Mouse (Mus musculus) kidney, embryonic 14.5 days (tissue): ENCODE measurements around the gene Zfp652. TPM values are rescaled to one million over a fixed set of nuclear protein-coding genes. Genes with fewer than 3 reads are reported as not detected.

ENCODE experiments used
- ATAC-seq: fragments of 200-750 bp; cut with Nextera tagmentation; 2 replicates; pipeline ENCODE4 v1.8.0; 2017; ENCODE audit warnings: moderate number of reproducible peaks, mild to moderate bottlenecking, moderate TSS enrichment, moderate library complexity; ENCODE audit not compliant: low FRiP score, low TSS enrichment
- H3K27ac ChIP-seq: fragments of 300-500 bp; sonication (generic); 2 replicates; pipeline ENCODE4 v1.5.1; 2014; ENCODE audit warnings: low read depth, mild to moderate bottlenecking, low read length, moderate library complexity, mixed read lengths
- H3K27me3 ChIP-seq: fragments of 300-500 bp; sonication (generic); 2 replicates; pipeline ENCODE4 v1.6.1; 2014; ENCODE audit warnings: mild to moderate bottlenecking, low read length; ENCODE audit not compliant: control insufficient read depth, insufficient read depth
- H3K36me3 ChIP-seq: fragments of 300-500 bp; sonication (generic); 2 replicates; pipeline ENCODE4 v1.6.1; 2014; ENCODE audit warnings: low read length, mixed read lengths; ENCODE audit not compliant: control insufficient read depth, insufficient read depth
- H3K4me1 ChIP-seq: fragments of 300-500 bp; sonication (generic); 2 replicates; pipeline ENCODE4 v1.6.1; 2014; ENCODE audit warnings: low read length, mixed read lengths; ENCODE audit not compliant: control insufficient read depth, insufficient read depth
- H3K4me2 ChIP-seq: fragments of 300-500 bp; sonication (generic); replicated peaks from 2 replicates; pipeline ENCODE4 v1.6.1; 2014; ENCODE audit warnings: low read depth, mild to moderate bottlenecking, low read length
- H3K4me3 ChIP-seq: fragments of 300-500 bp; sonication (generic); 2 replicates; pipeline ENCODE4 v1.5.1; 2014; ENCODE audit warnings: mild to moderate bottlenecking, low read length
- H3K9ac ChIP-seq: fragments of 300-500 bp; sonication (generic); 2 replicates; pipeline ENCODE4 v1.6.1; 2014; ENCODE audit warnings: low read depth, mild to moderate bottlenecking, low read length, moderate library complexity
- H3K9me3 ChIP-seq: fragments of 300-500 bp; sonication (generic); 2 replicates; pipeline ENCODE4 v1.6.1; 2016; ENCODE audit warnings: low read length; ENCODE audit not compliant: control insufficient read depth
- WGBS: fragments of 180-500 bp; shearing (Covaris S2); extraction: QIAGEN DNeasy Blood & Tissue Kit; methylation state at CpG from one replicate; pipeline ENCODE4 v1.1.7; 2014; 5-methylcytosine and 5-hydroxymethylcytosine counted together
- polyA plus RNA-seq: library from polyadenylated mRNA; unstranded; fragments of >200 nt; fragmentation: Nextera tagmentation; extraction: Ambion mirVana; gene quantifications from 2 replicates; pipeline ENCODE4 v1.2.1, GENCODE M21; 2014

Gene Zfp652
- polyA plus RNA-seq, 1 experiment from 2014 or later, result 13.5 TPM

DNA sequence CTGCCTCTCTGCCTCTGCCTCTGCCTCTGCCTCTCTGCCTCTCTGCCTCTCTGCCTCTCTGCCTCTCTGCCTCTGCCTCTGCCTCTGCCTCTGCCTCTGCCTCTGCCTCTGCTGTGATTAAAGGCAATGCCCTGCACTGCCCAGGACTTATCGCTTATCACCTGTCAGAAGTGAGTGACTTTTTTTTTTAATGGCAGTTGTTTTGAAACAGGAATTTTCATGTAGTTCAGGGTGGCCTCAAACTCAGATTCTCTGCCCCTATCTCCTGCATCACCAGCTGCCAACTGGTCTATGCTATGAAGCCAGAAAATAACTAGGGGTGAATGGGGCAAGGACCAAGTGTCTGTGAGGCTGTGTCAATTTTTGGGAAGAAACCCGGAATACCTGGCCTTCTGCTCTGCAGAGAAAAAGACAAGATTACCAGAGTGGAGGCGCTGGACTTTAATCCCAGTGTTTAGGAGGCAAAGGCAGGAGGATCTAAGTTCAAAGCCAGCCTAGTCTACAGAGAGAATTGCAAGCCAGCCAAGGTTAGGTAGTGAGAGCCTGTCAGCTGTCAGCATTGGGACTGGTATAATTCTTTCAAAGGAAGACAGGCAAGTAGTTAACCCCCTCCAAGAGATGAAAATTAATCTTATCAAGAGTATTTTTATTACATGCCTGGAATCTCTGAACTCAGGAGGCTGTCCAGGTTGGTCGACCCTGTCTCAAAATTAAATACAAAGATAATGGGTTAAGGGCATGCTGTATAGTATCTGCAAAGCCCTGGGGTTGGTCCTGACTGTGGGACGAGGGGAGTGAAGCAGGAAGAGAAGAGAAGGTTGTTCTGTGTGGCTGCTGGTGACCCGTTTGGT, 114.1 kb downstream of the Zfp652 start:
- Histone ChIP-seq H3K4me2 (no peak overlapping the region), H3K27me3 (peaks cover 58% of the 10 kb centered on the region), H3K27ac (no peak overlapping the region), H3K4me3 (no peak overlapping the region), H3K4me1 (peaks cover 8% of the 10 kb centered on the region), H3K9ac (no peak overlapping the region), H3K36me3 (no peaks in the 10 kb centered on the region), H3K9me3 (no peaks in the 10 kb centered on the region)
- ATAC-seq, result no peak
- WGBS, result 53% methylated on average over 6 of the region's 6 CpGs

GRCm38 (mm10) chr11:95827168-95827447, 114.6 kb downstream of the Zfp652 start:
- Histone ChIP-seq H3K27me3 (peaks cover 63% of the 10 kb centered on the region), H3K9ac (no peak overlapping the region), H3K27ac (no peak overlapping the region), H3K9me3 (no peaks in the 10 kb centered on the region), H3K4me3 (no peak overlapping the region), H3K4me2 (no peak overlapping the region), H3K36me3 (no peaks in the 10 kb centered on the region), H3K4me1 (peaks cover 8% of the 10 kb centered on the region)
- no peak for ATAC-seq
- WGBS, result 24% methylated on average over 3 of the region's 3 CpGs

DNA sequence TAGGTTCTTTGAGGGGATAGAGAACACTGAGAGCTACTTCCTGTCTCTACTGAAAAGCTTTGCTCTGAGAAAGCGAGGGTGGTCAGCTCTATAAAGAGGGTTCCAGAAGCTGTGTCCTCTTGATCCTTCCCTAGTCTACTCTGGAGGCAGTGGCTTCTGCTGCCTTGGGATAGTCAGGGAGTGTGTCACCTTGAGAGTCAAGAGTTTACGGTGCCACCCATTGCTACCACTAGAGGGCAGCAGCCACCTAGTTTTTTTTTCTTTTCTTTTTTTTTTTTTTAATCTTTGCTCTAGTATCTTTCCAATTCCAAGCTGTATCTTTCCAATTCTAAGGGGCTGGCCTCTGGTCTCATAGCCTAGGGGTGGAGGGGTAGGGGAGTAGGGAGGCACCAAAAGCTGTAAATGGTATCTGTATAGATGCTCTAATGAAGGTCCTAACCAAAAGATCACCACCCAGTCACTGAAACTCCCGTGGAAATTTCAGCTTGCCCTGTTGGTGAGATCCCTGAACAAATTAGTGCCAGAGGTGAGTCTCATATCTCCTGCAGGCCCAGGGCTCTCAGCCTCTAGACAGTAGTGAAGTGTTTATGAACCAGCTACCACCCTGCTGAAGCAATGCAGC, 115.1 kb downstream of the Zfp652 start:
- H3K9ac ChIP-seq, result no peak overlapping the region
- WGBS, result 21% methylated on average over 3 of the region's 3 CpGs
- no peak overlapping the region for H3K4me2 ChIP-seq
- no peak overlapping the region for H3K27ac ChIP-seq
- peaks cover 8% of the 10 kb centered on the region for H3K4me1 ChIP-seq
- H3K4me3 ChIP-seq, result no peak overlapping the region
- H3K36me3 ChIP-seq, result no peaks in the 10 kb centered on the region
- no peak for ATAC-seq
- no peaks in the 10 kb centered on the region for H3K9me3 ChIP-seq
- H3K27me3 ChIP-seq, result peaks cover 68% of the 10 kb centered on the region

GRCm38 (mm10) chr11:95828181-95828964, 115.9 kb downstream of the Zfp652 start:
- H3K4me3 ChIP-seq, result no peak overlapping the region
- WGBS, result 74% methylated on average over 11 of the region's 11 CpGs

DNA sequence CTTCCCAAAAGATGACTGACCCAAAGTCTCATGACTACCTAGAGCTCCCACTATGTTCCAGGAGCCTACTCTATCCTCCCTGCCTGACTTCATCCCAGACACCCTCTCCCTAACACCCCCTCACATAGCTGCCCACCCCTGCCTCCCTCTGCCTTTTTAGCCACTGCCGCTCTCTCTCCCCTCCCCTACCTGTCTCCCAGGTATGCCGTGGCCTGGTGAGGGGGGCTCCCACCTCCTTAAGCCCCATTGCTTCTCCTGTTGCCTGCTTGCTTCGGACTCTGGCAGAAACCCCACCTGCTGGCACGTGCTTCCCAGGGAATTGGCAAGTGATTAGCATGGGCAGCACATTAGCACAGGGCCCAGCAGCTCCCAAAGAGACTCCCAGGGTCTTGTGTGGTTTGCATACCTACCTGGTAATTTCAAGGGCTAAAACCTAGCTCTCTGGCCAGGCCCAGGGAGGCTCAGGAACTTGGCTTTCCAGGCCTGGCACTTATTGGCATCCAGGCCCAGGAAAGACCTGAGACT, 117.1 kb downstream of the Zfp652 start:
- H3K27ac ChIP-seq, result no peak overlapping the region
- no peaks in the 10 kb centered on the region for H3K9me3 ChIP-seq
- 29% methylated on average over 4 of the region's 4 CpGs for WGBS
- H3K36me3 ChIP-seq, result no peaks in the 10 kb centered on the region
- no peak for ATAC-seq
- H3K4me1 ChIP-seq, result peaks cover 18% of the 10 kb centered on the region
- no peak overlapping the region for H3K4me2 ChIP-seq
- H3K27me3 ChIP-seq, result peaks cover 88% of the 10 kb centered on the region
- H3K4me3 ChIP-seq, result no peak overlapping the region
- no peak overlapping the region for H3K9ac ChIP-seq

More at GRCm38 (mm10) chr11:95828181-95828964, 115.9 kb downstream of the Zfp652 start:
- no peak overlapping the region for H3K4me2 ChIP-seq
- H3K9me3 ChIP-seq, result no peaks in the 10 kb centered on the region
- peaks cover 8% of the 10 kb centered on the region for H3K4me1 ChIP-seq
- H3K27me3 ChIP-seq, result peaks cover 76% of the 10 kb centered on the region
- H3K9ac ChIP-seq, result no peak overlapping the region
- H3K27ac ChIP-seq, result no peak overlapping the region
- no peaks in the 10 kb centered on the region for H3K36me3 ChIP-seq
- ATAC-seq, result no peak

DNA sequence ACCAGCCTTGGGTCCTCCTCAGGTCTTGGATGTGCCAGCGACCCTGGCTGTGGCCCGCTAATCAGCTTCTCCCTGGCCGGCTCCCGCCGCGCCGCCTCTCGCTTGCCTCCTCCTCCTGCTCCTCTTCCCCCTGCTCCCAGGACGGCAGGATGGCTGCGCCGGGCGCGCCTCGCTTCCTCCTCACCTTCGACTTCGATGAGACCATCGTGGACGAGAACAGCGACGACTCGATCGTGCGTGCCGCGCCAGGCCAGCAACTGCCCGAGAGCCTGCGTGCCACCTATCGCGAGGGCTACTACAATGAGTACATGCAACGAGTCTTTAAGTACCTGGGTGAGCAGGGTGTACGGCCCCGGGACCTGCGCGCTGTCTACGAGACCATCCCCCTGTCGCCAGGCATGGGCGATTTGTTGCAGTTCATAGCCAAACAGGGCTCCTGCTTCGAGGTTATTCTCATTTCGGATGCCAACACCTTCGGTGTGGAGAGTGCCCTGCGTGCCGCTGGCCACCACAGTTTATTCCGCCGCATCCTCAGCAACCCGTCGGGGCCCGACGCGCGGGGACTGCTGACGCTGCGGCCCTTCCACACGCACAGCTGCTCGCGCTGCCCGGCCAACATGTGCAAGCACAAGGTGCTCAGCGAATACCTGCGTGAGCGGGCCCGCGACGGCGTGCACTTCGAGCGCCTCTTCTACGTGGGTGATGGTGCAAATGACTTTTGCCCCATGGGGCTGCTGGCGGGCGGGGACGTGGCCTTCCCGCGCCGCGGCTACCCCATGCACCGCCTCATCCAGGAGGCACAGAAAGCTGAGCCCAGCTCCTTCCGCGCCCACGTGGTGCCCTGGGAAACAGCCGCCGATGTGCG, 118.2 kb downstream of the Zfp652 start:
- Histone ChIP-seq H3K36me3 (no peaks in the 10 kb centered on the region), H3K9ac (peak overlapping the region; percentile 23; the same call in 1 of the 2 replicates), H3K4me3 (peak overlapping the region; percentile 32), H3K27ac (no peak overlapping the region), H3K4me2 (peak overlapping the region; percentile 38), H3K9me3 (no peaks in the 10 kb centered on the region), H3K27me3 (peaks cover 87% of the 10 kb centered on the region), H3K4me1 (peaks cover 24% of the 10 kb centered on the region)
- no peak for ATAC-seq
- 2% methylated on average over 80 of the region's 80 CpGs for WGBS

GRCm38 (mm10) chr11:95831276-95831619, 118.8 kb downstream of the Zfp652 start:
- peaks cover 26% of the 10 kb centered on the region for H3K4me1 ChIP-seq
- ATAC-seq, result no peak
- 1% methylated on average over 10 of the region's 10 CpGs for WGBS
- no peaks in the 10 kb centered on the region for H3K36me3 ChIP-seq
- H3K27ac ChIP-seq, result no peak overlapping the region
- no peaks in the 10 kb centered on the region for H3K9me3 ChIP-seq
- peak overlapping the region; percentile 32 for H3K4me3 ChIP-seq
- H3K9ac ChIP-seq, result peak overlapping the region; percentile 23; the same call in 1 of the 2 replicates
- H3K27me3 ChIP-seq, result peaks cover 90% of the 10 kb centered on the region
- H3K4me2 ChIP-seq, result peak overlapping the region; percentile 38

DNA sequence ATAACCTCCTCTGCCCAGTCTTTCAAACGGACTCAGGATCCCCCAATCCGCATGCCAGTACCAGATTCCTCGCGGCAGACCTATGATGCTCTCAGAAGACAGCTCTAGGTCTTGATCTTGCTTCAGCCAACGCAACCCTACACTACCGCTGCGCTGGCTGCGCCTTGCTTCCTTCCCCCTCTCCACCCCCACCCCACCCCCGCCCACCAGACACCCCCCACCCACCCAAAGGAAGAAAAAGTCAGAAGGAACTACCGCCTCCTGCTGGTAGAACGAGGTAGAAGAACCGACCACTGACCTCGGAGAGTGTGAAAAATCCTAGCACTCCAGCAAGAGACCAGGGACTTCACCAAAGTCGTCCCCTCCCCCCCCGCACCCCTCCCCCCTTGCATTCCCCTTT, 119.2 kb downstream of the Zfp652 start:
- 7% methylated on average over 14 of the region's 15 CpGs for WGBS
- Histone ChIP-seq H3K4me3 (no peak overlapping the region), H3K4me1 (peaks cover 26% of the 10 kb centered on the region), H3K27ac (no peak overlapping the region), H3K4me2 (no peak overlapping the region), H3K27me3 (peaks cover 86% of the 10 kb centered on the region), H3K9me3 (no peaks in the 10 kb centered on the region), H3K36me3 (no peaks in the 10 kb centered on the region), H3K9ac (no peak overlapping the region)
- ATAC-seq, result no peak
